Mouse (Mus musculus) liver, embryonic 14.5 days (tissue): ENCODE measurements around the gene Cobl.

Experiments
- CTCF ChIP-seq: IDR thresholded peaks from 2 replicates; pipeline ENCODE4 v1.5.1; 2016; ENCODE audit warnings: antibody characterized with exemption, low read depth, control low read depth
- EP300 ChIP-seq: IDR thresholded peaks from 2 replicates; pipeline ENCODE4 v1.6.1; 2016; ENCODE audit warnings: antibody characterized with exemption, low read depth

- no peak for TF ChIP-seq CTCF
- no peak for TF ChIP-seq EP300
Observed at GRCm38 (mm10) chr11:12434597-12434996, 30.2 kb downstream of the Cobl start.
